Mouse (Mus musculus) CD4-positive, CD25-positive, alpha-beta regulatory T cell, adult 2 months (primary cell): ENCODE data around the gene Coq4.

Experiments
- DNase-seq: peaks from one replicate; pipeline ENCODE4 v3.0.0-alpha.2; 2012; ENCODE audit warnings: low read depth, low spot score

Coq4 gene

DNA sequence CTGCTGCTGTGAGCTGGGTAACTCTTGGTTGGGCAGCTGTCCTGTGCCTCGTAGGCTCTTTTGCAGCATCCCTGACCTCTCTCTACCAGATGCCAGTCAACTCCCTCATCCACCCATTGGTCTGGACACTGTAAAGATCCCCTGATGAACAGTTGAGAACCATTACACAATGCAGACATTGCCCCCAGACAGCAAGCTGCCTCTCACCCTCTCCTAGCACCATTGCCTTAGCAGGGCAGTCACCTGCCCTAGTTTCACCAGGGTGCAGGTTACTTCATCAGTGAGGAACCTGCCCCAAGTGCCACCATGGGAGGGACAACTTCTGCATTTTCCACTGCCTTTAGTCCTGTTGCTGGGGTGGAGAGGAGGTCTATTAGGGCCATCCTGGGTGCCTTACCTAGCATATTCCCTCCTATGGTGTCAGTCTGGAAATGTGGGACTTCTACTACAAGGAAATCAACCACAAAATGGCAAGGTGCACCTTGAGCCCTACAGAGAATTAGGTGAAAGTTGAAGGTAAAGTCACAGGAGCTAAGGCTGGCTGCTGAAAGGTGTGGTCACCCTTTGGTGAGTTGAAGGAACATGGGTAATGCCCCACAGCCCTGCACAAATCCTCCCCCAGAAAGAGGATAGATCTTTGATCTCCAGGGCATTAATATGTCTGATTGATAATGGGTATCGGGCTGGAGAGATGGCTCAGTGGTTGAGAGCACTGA, 5.6 kb downstream of the Coq4 start:
- no peak for DNase-seq

DNA sequence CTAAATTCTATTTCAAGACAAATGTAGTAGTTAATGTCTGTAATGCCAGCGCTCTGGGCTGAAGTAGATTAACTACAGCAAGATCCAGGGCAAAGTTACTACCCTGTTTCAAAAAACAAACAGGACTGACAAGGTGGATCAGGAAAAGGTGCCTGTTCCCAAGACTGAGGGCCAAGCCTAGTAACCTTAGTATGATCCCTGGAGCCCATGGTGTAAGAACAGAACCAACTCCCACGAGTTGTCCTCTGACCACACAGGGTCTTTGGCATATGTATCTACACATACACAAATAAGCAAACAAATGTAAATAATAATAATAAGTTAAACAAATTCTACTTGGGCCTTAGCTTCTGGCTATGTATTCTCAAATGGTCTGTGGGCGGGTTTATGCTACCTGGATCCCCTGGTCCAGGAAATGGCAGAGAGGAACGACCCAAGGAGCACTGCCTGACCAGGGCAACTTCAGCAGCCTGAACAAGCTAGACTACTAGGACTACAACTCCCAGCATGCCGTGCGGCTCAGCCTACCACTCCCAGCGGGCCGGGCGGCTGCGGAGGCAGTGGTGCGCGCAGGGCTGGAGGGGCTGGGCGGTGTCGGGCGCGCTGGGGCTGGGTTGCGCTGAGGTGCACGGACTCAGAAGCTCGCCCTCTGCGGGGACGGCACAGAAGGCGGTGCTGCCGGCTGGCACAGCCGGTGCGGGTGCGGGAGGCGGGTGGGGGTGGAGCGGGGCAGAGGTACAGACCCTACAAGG, 15.0 kb downstream of the Coq4 start, which contains the start of gene Slc27a4:
Slc27a4 (plus strand) TSS at position 560 of the 752 bp plus-strand sequence.
- DNase-seq, result peak; percentile 95

DNA sequence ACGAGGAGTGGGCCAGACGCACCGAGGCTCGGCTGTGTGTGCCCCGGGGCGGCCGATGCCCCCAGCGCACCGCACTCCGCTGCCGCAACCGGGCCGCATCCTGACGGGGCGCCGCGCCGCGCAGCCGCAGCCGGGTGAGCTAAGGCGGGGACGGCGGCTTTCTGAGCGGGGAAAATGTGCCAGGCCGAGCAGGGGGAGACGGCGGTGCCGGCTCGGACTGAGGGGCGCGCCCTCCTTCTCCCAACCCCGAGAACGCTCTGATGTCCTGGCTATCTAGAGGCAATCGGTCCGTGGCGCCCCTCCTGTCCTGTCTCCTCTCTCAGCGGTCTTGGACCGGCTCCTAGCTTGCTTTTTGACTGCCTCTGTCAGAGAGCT, 15.5 kb downstream of the Coq4 start:
- DNase-seq, result no peak

DNA sequence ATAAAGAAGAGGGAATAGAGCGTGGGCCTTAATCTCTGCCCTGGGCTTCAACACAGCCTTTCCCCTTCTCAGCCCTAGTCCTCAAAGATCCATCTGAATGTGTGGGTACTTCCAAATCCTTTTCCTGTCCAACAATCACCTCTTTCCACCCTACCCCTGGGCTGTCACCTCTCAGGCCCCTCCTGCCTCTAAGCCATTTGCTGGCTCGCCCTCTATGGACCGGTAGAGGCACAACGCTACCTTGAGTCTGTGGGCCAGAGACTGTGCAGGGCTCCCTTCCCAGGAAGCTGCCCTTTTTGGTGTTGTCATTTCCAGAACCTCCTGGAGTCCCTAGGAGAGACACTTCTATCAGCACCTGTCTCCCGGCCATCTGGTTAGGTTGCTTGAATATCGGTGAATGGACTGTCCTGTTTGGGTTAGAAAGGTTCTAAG, 16.1 kb downstream of the Coq4 start:
- peak; percentile 52 for DNase-seq

DNA sequence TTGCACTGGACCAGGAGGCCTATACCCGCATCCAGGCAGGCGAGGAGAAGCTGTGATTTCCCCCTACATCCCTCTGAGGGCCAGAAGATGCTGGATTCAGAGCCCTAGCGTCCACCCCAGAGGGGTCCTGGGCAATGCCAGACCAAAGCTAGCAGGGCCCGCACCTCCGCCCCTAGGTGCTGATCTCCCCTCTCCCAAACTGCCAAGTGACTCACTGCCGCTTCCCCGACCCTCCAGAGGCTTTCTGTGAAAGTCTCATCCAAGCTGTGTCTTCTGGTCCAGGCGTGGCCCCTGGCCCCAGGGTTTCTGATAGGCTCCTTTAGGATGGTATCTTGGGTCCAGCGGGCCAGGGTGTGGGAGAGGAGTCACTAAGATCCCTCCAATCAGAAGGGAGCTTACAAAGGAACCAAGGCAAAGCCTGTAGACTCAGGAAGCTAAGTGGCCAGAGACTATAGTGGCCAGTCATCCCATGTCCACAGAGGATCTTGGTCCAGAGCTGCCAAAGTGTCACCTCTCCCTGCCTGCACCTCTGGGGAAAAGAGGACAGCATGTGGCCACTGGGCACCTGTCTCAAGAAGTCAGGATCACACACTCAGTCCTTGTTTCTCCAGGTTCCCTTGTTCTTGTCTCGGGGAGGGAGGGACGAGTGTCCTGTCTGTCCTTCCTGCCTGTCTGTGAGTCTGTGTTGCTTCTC, 28.5 kb downstream of the Coq4 start:
- DNase-seq, result no peak

DNA sequence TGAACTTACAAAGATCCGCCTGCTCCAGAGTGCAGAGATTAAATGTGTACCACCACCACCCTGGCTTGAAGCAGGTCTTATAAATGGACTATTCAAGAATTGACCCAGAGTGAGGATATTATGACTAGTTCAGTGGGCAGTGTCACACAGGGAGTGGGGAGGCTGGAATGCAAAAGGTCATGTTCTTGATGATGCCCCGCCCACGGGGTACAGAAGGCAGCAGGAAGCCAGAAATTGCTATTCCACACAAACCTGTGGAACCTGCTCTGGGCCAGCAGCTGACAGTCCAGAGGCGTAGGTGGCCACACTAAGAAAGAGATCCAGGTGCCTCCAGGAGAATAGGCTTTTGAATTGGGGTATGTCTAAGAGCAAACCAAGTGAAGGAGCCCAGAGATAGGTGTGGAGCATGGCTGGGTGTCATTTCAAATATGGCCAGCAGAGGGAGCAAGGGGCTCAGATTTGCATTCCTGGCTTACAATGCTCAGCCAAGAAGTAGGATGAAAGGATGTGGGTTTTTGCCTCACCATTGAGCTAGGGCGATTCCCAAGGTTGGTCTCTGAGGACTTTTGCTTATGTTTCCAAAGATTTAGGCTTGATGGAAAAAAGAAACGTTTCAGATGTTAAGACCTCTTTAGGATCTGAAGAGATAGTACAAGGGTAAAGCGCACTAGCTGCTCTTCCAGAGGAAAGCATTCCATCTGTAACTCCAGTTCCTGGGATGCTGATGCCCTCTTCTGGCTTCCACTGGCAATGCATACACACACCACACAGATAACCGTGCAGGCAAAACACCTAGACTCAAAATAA, 30.3 kb downstream of the Coq4 start:
- peak; percentile 87 for DNase-seq

DNA sequence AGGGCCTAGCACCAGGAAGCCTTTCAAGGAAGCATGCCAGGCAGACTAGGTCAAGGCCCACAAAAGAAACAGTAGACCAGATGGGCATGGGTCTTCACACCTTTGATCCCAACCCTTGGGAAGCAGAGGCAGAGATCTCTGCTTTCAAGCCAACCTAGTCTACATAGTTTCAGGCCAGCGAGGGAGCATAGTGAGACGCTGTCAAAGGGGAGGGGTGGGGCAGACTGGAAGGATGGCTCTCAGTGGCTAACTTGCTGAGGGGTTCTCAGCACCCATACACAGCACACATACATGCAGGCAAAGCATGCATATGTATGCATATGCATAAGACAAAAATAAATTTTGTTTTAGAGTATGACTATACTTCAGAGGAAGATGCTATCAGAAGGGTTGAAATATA, 32.1 kb downstream of the Coq4 start:
- no peak for DNase-seq

DNA sequence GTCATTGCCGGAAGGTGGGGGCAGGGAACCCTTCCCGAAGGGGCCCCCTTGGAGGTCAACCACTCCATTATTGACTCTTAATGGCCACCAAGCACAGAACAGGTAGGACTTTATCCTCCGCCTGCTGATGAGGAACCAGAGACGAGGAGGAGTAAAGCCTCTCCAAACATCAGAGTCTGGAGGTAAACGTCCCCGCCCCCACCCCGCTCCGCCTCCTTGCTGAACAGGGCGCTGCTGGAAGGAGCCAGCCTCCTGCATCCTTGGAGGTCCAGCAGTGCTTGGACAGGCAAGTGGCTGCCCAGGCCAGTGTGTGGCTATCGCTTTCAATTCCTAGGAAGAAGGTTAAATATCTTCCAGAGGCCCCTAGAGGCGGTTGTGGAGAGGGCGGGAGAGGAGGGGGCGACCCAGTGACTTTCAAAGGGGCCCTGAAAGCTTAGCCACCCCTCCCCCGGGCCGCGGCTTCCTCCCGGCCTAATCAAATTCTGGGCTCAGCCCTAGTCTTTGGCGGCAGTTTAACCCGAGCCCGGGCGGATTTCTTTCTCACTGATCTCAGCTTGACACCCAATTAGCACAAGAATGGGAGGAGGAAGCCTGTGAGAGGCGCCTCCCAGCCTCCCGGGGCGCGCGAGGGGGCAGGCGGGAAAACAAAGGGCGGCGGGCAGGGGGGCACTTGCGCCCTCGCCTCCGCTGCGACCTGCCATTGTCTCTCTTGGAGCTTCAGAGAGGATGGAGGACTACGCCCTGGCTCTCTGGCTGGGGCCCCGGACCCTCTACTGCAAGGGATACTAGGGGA, 32.9 kb downstream of the Coq4 start, which contains the start of gene Urm1:
Urm1 (plus strand) TSS at position 51 of the 793 bp plus-strand sequence.
- peak; percentile 65 for DNase-seq

DNA sequence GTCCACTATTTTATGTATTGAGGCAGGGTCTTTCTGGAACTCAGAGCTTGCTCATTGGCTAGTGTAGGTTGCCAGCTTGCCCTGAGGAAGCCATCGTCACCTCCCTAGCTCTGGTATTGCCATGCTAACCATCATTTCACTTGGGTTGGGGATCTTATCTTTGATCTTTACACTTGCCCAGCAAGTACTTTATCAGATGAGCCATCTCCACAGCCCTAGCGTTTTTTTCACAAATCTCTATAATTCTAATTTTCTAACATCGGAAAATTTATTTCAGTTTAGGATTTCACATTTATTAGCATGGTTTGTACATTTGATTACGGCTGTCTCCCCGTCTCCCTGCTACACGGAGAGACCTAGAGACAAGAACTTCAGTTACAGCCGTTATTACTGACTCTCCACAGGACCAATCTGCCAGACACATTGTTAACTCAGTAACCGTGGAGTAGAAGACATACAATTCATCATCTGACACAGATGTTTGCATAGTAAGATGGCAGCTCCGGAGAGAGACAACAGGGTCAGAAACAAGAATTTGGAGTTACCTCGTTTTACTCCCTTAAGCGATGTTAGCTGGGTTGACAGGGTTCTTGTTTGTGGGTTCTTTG, 39.1 kb downstream of the Coq4 start:
- DNase-seq, result peak; percentile 24

DNA sequence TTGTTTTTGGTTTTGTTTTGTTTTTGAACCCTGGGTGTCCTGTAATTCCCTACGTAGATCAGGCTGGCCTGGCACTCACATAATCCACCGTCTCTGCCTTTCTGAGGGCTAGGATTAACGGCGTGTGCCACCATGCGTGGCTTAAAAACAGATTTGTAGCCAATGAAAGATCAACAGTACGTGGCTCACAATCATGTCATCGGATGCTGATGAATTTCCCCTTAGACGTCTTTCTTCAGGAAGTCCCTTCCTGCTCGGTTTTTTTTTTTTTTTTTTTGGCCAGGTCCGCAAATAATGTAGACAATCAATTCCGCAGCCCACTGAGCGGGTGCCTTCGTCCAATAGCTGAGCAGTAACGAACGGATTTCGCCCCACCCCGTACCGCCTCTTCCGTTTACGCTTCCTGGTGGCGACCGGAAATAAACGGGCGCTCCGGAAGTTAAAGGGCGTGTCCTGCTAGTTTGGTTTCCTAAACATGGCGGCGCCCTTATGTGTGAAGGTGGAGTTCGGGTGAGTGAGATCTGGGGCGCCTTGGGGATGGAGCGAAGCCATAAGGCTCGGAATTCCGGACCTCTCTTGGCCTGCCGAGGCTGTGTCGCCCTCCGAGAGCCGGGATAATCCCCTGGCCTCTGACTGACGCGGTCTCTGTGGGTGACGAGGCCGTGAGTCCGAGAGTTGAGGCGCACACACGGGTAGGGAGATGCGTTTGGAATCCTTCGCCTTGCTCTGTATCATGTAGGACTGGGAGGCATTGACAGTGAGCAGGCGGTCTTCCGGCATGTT, 39.8 kb downstream of the Coq4 start:
- DNase-seq, result peak; percentile 97

DNA sequence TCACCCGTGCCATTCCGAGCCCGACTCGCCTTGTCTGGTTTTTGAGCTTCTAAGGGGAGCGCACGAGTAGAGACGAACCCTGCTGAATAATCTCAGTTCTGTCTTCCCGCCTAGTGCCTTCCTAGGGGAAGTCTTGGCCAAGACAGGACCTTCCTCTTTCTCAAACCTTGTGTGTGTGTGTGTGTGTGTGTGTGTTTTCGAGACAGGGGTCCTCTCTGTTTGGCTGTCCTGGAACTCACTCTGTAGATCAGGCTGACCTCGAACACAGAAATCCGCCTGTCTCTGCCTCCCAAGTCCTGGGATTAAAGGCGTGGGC, 40.4 kb downstream of the Coq4 start:
- no peak for DNase-seq

DNA sequence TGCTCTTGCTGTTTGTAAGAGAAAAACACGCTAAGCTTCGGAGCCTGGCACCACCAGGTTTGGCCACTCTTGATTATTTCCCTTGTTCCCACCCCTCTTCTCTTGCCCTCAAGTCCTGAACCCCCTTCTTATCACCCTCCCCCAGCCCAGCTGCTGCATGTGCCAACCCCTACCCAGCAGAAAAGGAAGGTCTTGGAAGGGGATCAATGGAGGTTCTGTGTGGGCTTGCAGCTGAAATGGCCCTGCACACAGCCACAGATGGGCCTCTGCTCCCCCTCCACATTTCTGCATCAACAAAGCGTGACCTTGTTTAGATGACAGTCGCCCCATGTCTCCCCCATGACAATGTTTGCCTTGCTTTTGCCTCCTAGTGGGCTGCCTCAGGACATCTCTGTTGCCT, 43.8 kb downstream of the Coq4 start:
- no peak for DNase-seq

DNA sequence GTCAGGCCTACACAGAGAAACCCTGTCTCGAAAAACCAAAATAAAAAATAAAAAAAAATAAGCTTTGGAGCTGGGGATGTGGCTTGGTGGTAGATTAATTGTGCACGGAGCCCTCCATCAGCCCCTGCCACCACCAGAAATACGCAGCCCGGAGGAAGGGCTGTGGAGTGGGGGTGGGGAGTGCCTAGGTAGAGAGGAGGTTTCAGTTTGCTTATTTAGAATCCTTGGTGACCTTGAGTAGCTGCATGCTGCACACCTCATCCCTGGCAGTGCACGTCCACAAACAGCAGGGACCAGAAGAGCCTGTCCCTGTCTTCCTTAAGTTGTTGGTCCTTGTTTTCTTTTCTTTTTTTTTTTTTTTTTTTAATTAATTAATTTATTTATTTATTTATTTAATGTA, 46.5 kb downstream of the Coq4 start:
- DNase-seq, result no peak

DNA sequence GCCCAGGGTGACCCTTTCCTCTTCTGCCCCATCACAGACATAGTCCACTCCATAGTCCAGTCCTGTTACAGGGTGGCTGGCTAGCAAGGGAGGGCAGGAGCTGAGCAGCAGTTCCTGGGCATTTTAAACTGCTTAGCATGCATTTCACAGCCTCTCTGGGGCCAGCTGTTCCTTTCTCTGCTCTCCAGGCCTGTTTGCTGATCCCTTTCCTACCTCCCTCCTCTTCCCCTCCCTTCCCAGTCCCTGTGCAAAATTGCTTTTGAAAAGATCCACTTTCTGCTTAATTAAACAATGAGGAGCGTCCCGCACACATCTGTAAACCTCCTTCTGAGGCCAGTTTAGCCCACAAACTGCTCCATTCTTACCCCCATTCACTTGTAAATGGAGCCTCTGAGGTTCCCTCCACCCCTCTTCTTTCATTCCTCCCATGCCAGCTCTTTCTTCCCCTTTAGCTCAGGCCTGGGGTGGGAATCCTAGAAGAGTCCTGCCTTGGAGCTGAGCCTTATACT, 48.2 kb downstream of the Coq4 start:
- no peak for DNase-seq

DNA sequence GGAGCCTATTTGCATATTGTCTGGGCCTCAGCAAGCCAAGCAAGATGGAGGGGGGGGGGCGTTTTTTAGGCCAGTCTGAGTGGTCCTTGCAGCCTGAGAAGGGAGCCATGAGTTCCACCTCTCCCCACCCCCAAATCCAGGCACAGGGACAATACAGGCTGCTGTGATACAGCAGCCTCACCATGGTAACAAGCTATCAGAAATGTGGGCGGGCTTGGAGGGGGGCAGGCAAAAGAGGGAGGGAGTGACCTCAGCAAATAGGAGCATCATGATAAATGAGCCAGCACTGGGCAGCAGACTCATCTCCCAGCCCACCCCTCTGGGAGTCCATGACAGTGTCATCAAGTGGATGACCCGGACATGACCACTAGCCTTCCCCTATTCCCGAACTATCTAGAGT, 52.2 kb downstream of the Coq4 start:
- no peak for DNase-seq

DNA sequence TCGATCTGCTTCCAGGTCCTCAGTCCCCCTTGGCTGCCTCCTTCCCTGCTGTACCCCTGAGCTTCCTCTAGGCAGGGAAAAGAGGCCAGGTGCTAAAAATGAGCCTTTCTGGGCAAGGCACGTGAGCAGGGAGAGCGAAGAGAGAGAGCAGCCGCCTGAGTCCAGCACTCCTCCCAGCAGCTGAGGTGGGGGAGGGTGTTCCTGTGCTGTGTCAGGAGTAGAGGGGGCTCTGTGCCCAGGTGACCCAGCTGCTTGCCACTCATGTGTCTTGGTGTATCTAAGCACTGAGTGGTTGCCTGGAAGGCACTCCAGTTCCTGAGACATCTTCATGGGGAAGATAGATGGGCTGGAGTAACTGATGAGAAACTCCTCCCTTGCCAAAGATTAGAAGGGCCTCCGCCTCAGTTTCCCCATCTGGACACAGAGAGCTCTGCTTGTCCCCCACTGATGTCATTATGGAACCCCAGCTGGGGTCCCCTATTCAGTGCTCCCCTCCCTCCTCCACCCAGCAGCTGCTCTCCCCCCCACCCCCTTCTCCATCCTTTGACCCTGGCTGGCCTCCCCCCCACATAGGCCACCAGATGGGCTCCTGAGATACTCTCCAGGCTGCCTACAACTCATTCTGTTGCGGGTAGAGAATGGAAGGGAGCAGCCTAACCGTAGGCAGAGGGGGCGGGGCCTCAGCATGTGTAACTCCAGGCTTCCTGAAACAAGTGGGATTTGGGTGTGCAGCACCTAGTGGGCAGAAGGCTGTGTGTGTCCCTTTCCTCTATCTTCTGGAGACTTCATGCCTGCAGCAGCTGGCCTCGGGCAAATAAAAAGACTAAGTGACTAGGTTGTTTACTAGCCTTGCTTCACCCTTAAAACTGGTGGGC, 56.2 kb downstream of the Coq4 start:
- DNase-seq, result no peak

DNA sequence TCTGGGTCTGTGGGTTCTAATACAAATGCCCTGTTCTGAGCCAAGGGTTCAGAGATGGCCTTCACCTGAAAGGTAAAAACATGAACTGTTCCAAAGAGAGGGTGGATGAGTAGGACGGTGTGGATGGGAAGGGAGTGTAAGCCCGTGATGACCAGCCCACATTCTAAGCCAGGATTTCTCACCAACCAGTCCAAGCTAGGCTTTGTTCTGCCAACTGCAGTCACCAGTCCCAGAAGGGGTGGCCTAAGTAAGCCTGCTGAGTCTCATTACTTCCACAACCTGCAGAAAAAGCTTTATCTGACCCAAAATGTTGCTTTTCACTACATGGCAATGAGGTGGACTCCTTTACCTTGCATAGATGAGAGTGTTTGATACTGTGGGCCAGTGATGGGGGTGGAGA, 56.8 kb downstream of the Coq4 start:
- DNase-seq, result no peak

DNA sequence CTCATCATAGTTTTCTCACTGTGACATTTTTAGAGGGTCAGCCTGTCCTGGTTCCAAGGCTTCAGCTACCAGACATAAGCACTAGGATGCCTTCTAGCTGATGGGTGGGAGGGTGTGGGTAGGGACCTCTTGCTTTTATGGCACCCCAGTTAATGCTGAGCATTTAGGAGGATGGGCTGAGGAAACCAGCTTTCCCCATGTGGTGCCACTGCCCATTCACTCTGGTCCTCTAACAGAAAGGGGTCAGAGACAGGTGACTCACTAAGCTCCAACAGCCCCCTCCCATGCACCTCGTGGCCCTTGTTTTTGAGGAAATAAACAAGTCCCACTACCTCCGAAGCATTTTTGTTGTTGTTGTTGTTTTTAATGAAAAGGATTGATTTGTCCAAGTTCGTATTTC, 57.4 kb downstream of the Coq4 start:
- DNase-seq, result no peak

DNA sequence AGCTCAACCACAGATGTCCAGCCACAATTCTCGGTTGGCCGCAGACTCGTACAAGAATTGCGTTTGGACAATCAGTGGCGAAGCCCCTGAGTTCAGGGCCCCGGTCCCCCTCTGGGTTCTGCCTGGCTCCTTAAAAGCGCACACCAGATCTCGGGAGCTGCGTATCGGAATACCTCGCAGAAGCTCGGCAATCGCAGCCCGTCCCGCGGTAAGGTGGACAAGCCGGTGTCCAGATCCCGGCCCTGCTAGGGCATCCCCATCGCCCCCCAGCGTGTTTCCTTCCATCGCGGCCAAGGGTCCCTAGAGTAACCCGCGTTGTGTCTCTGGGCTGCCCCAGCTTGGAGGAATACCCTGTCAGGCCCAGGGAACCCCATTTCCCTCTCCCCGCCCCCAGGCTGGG, 58.3 kb downstream of the Coq4 start:
- DNase-seq, result no peak
